Mouse (Mus musculus) yolk sac, embryonic 10.5 days (tissue): ENCODE measurements around the gene Phkg1.
A peak's percentile ranks its signal among the peaks of the same experiment; 100 is the strongest.
"Not testable (repeated sequence)": the region's sequence is repeated elsewhere in the genome, so short reads cannot be mapped to it uniquely, and the experiment has no call there.

ENCODE experiments used
- DNase-seq: peaks from one replicate; pipeline ENCODE4 v3.0.0-alpha.2; 2017; ENCODE audit warnings: low spot score

Phkg1 gene

DNA sequence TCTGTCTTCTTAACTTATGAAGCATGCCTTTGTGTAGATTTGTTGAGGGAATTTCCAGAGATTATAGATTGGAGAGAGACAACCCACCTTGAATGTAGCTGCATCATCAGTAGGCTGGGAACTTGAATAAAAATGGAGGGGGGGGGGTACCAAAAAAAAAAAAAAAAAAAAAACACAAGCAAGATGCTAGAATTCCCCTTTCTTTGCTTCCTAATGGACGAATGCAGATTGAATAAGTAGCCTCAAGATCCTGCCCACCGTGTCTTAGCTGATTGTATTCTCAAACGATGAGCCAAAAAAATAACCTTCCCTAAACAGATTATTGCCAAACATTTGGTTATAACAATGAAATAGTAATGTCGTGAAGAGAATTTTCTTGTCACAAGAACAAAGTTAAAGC, 9.4 kb upstream of the Phkg1 start:
- DNase-seq: no peak

DNA sequence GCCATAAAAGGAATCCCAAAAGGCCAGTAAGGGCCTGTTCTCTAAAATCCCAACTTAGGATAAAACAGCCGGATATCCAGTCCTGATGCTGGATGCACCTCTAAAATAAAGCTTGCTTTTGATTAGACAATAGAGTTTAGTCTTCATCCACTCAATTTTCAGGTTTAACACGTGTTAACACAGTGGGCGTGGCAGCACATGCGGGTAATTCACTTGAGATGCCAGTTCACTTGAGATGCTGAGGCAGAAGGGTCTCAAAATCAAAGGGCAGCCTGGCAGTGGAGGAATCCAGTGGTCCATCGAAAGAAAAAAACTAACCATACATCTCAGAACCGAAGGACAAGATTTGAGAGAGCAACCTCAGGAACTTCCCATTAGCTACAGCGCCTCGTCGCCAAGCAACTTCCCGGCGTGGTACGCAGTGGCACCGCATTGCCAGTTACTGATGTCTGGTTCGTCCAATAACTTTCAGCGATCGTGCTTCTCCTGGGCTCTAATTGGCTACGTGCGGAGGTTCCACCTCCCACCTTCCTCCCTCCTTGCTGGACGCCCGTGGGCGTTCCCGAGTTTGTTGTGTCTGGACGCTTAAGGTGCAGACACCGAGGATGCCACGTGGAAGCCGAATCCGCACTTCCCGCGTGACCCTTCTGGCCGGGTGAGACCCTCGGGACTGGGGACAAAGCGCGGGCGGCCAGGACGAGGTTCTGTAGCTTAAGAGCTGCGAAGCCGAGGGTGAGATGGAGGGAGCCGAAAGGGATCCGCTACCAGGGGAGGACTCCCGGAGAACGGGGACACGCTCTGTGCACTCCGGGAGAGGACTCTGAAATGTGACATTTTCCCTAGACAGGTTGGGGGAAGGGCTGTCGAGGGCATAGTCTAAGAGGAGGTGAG, 2.9 kb downstream of the Phkg1 start, which contains the start of gene Zbed5:
Gene Zbed5, plus strand, starts transcription at position 526 of the 891 bp plus-strand sequence.
- peak; percentile 91 for DNase-seq

DNA sequence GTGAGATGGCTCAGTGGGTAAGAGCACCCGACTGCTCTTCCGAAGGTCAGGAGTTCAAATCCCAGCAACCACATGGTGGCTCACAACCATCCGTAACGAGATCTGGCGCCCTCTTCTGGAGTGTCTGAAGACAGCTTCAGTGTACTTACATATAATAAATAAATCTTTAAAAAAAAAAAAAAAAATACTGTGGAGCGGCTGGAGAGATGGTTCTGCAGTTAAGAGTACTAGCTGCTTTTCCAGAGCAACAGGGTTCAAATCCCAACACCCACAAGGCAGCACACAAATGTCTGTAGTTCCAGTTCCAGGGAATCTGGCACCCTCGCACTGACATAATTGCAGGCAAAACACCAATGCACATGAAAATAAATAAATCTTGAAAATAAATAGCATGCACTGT, 8.0 kb downstream of the Phkg1 start:
- not testable (repeated sequence) for DNase-seq

DNA sequence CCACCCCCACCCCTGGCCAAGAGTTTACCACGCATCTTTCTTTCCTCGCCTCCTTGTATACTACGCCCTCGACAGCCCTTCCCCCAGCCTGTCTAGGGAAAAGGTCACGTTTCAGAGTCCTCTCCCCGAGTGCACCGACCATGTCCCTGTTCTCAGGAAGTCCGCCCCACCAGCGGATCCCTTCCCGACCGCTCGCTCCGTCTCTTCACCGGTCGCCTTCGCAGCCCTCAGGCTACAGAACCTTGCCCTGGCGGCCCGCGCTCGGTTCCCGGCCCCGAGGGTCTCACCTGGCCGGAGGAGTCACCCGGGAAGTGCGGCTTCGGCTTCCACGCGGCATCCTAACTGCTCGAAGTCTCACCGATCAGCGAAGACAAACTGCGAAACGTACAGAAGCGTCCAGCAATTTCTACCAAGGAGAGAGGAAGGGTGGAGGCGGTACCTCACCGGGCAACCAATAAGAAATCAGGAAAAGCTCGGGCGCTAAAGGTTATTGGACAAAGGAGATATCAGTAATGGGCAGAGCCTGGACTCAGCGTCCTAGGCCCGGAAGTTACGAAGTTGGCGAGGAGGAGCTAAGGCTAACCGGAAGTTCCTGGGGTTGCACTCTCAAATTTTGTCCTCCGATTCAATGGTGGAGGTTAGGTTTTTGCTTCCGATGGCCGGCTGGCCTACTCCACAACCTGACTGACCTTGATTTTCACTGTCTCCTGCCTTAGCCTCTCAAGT, 11.3 kb downstream of the Phkg1 start, which contains the start of gene Chchd2:
Gene Chchd2, minus strand, starts transcription at position 560 of the 726 bp plus-strand sequence.
- DNase-seq: peak; percentile 97

DNA sequence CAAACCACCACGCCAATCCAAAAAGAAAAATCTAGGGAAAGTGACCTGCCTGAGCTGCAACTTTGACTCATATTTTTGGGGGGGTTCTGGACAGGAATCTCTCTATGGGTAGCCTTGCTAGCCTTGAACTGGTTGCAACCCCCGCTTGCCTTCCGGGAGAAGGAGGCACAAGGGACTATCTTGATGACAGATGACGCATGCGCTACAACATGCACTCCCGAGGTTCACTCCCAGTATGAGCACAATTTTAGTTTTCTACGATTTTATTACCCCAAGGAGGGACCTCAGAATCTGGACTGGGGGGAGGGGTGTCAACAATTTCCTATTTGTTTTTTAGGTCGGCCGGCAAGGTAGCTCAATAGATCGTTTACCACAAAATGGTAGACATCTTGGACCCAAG, 12.1 kb downstream of the Phkg1 start:
- peak; percentile 19 for DNase-seq

DNA sequence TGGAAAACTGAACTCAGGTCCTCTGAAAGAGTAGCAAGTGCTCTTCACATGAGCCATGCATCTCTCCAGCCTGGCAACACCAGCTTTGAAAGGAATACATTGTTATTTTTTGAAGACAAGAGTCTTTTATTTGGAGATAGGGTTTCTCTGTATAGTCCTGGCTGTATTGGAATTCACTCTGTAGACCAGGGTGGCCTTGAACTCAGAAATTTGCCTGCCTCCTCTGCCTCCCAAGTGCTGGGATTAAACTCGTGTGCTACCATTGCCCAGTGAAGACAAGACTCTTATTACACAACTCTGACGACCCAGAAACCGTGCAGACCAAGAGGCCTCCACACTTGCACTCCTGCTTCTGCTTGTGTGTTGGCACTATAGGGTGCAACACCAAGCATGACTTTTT, 18.5 kb downstream of the Phkg1 start:
- DNase-seq: no peak

DNA sequence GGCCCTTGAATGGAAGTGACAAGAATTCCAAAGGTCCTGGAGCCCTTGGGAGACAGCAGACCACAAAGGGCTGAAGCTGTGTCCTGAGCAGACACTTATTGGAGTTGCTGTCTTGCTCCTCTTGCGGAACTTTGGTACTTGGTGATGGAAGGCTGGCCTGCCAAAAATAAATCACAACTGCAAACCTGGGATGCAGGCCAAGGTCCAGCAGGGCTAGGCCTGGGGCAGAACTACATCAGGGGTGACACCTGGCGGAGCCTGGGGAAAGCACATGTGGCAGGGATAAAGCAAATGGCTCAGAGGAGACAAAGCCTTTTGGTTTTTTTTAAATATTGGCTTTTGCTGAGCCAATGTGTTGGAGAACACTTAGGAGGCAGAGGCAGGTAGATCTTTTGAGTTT, 19.4 kb downstream of the Phkg1 start:
- peak; percentile 58 for DNase-seq

DNA sequence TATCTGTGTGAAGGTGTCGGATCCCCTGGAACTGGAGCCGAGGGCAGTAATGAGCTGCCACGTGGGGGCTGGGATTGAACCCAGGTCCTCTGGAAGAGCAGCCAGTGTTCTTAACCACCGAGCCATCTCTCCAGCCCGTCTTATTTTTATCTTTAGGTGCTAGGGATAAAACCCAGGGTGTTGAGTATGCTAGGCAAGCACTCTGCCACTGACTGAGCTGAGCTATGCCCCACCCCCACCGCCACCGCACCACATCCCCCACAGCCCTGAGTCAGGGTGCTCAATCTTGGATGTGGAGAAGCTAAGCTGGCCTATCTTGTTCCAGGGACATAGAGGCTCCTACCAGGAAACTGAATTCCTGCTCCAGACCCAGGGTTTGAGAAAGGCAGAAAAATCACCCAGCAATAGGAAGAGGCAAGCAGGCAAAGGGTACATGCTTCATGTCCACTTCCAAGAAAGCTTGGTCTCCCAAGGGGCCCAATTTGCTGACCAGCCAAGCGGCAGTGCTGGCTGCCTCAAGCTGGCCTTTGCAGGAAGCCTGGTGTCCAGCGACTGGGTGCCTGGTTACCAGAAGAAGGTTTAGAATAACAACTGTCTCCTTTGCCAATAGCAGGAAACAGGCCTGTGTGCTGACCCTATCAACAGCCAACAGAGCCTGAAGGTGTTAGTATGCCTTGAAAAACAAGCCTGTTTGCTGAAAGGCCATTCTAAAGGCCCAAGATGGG, 20.5 kb downstream of the Phkg1 start:
- no peak for DNase-seq

DNA sequence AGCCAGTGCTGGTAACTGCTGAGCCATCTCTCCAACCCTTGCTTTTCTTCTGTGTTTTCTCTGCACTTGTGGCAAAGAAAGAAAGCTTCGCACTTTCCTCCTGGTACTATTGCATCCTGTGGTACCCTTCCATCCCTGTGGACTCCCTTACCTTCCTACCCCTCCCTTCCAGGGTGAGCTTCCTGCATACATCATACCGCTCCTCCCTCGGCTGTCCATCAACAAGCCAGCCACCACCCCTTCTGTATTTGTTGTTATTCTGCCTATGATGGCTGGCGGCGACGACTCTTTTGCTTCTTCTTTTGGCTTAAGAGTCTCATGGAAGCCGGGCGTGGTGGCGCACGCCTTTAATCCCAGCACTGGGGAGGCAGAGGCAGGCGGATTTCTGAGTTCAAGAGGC, 23.3 kb downstream of the Phkg1 start:
- no peak for DNase-seq

DNA sequence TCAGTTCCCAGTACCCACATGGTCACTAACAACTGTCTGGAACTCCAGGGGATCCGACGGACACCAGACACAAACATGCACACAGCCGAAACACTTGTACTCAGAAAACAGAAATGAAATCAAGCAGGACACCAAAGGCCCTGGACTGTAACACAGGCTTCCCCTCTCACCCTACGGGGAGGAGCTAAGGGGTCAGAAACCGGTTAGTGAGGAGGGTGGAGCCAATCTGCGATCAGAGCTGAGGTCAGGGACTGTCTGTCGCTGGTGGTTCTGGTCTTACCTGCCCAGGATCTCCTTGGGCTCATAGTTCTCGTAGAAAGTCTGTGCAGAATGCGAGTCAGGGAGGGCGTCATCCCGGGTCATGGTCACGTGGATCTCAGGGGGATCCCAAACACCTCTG, 24.4 kb downstream of the Phkg1 start:
- no peak for DNase-seq

DNA sequence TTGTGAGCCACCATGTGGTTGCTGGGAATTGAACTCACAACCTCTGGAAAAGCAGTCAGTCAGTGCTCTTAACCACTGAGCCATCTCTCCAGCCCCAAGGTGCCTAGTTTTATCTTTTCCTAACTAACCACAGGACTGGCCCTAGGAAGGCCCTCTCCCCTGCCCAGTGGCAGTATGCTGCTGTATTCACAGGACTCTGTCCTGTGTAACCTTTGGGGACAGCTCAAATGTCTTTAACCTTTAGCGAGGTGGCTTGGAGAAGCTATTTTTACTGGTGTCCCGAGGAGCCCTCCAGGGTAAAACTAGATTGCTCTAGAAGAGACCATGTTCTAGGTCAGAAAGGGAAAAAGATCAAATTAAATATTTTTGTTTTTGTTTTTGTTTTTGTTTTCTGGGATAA, 27.1 kb downstream of the Phkg1 start:
- DNase-seq: no peak

DNA sequence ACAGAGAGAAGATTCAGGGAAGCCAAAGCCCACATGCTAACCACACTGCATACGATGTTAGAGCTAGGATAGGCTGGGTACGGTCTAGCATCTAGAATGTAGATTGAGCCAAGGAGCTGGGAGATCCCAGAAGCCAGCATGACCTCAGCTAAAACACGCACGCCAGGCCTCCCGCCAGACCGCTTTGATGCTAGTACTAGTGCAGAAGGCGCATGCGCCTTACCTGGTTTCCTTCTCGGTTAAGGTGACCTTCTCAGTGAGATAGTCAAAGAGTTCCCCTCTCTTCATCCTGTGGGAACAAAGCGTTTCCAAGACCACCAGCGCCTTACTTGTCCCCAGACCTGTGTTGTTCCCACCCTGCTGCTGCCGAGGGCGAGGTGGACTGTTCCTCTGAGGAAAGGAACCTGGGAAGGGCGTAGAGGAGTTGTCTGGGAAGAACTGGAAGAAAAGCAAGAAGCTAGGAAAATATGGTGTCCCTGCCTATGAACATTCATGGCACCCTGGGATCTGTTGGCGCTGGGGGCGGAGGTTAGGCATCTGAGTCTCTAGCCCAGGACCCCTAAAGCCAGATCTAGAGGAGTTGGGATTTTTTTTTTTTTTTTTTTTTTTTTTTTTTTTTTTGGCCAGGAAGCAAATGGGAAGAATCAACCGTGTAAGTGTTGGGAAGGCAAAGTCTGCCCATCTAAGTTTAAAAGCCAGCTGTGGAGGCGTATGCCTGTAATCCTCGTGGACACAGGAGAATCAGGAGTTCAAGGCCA, 28.9 kb downstream of the Phkg1 start:
- no peak for DNase-seq

DNA sequence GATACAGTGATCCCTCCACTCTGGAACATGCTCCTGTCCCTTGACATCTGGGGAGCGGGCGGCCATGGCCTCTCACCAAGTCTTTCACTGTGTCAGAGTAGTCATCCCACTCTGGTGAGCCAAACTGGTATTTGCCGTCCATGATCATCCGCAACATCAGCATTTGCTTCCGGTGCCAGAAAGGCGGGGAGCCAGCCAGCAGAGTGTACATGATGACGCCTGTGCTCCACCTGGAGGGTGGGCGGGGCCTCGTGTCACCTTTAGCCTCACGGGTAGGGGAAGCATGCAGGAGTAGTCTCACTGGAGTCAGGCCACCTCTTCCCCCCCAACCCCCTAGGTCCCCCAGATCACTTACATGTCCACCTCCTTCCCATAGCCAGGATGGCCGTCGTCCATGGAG, 32.5 kb downstream of the Phkg1 start:
- no peak for DNase-seq

DNA sequence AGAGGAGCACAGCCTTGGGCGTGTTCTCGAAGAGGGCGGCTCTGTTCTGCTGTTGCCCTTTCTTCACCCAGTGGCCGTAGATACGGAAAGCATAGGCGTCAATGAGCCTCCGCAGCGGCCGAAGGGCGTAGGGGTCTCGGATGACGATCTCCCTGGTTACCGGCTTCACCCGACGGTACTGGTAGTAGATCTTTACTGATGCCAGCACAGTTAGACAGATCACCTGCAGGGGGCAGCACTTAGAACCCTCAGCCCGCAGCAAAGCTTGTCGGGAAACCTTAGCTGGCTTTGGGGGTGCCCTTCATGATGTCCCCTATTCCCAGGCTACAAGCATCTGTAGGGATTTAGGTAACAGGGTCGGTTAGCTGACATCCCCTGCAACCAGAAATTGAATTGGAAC, 33.9 kb downstream of the Phkg1 start:
- no peak for DNase-seq

DNA sequence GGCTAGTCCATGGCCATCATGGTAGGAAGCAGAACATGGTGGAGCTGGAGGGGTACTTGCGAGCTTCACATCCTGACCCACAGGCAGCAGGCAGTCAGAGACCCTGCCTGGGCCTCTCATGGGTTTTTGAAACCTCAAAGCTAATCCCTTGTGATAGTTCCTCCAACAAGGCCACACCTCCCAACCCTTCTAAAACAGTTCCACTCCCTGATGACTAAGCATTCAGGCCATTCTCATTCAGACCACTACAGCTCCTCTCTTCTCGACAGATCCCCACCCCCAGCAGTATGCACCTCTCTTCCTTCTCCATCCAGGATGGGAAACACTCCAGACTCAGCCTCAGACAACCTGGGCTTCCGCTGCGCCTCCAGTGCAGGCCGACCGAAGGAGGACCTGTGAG, 36.0 kb downstream of the Phkg1 start:
- DNase-seq: no peak

DNA sequence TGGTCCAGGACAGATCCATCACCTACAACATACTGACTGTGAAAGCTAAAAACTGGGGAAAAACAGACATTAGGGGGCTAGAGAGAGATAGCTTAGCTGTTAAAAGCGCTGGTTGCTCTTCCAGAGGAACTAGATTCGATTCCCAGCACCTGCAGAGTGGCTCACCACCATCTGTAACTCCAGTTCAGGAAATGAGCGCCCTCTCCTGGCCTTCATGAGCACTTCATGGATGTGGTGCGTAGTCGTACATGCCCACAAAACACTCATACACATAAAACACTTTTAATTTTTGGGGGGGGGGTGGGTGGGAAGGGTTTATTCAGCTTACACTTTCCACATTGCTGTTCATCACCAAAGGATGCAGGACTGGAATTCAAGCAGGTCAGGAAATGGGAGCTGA, 41.9 kb downstream of the Phkg1 start:
- no peak for DNase-seq

DNA sequence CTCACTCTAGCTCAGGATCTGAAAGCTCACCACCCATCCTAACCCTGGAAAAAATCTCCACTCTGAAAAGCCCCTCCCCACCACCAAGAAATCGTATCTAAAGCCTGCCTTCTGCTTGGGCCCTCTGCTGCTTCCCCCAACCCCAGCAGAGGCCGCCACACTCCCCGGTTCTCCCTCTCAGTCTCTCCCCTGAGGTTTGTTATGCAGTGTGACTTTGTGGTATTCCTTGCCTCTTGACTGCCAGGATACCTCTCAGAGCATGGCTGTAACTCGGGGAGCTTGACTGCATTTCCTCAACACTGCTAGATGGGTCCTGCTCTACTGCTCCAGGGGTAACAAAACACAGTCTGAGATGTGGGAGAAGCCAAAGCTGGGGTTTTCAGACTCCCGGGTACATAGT, 43.2 kb downstream of the Phkg1 start:
- DNase-seq: no peak

DNA sequence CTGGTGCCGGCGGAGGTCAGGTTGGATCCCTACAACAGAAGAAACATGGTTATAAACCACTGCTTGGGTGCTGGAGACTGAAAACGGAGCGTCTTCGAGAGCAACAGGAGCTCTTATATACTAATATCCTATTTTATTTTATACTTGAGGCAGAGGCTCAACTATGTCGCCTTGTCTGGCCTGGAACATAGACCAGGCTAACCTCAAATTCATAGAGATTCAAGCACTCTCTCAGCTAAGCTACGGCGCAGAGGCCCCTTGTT, 50.9 kb downstream of the Phkg1 start:
- no peak for DNase-seq

DNA sequence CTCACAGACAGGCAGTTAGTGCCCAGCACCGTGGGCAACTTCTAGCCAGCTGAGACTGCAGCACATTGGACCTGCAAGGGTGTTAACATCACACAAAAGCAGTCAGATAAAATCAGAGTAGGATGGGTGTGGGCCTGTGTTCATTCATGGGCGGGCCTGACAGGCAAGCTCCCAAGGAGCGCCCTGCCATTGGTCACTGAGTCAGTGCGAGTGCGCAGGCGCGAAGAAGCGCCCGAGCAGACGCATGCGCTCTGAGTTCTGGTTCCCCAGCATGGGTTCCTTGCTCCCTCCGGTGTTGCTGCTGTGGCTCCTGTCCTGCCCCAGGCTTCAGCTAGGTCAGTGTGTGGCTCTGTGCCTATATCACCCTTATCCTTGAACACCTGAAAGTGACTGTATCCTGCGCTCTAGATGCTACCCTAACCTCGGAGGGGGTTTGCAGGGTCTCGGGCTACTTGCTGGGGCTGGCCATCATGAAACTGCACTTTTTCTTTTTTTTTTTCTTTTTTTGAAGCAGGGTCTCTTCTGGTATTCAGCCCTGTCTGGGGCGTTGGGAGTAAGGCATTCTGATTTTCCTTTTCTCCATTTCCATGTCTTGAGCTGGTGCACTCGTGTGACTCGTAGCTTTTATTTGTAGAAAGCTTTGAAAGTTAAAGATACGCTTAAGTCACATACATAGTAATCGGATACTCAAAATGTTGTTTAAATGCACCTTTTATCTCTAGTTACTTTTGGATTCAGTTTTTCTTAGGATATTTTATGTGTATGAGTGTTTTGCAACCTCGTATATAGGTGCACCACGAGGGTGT, 51.4 kb downstream of the Phkg1 start, which contains the start of gene Sumf2:
Gene Sumf2, plus strand, starts transcription at position 235 of the 806 bp plus-strand sequence.
- DNase-seq: peak; percentile 95

DNA sequence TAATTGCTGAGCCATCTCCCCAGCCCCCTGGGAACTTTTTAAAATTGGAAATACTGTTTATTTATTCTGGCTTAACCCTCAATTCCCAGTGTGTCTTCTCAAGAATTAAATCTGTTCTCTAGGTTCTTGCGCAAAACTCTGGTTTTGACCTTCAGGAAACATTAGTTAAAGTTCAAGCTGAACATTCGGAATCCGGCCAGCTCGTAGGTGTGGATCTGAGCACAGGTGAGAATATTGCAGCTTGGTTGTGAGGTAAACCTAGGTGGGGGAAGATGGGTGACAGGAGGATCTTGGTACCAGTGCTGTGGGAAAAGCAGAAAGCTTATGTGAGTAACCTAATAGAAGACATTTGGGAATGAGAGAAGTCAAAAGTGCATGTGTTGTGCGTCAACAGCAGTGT, 53.5 kb downstream of the Phkg1 start:
- peak; percentile 46 for DNase-seq
